Mouse (Mus musculus) embryonic facial prominence, embryonic 10.5 days (tissue): ENCODE data around the gene Hdac11. TPM values are rescaled to one million over a fixed set of nuclear protein-coding genes. Genes with fewer than 3 reads are reported as not detected.
A peak's percentile ranks its signal among the peaks of the same experiment; 100 is the strongest.

Experiments used
- DNase-seq: peaks from one replicate; pipeline ENCODE4 v3.0.0-alpha.2; 2017; ENCODE audit warnings: low spot score
- H3K27ac ChIP-seq: fragments of 300-500 bp; sonication (generic); replicated peaks from 2 replicates; pipeline ENCODE4 v1.5.1; 2016; ENCODE audit warnings: mild to moderate bottlenecking
- H3K27me3 ChIP-seq: fragments of 300-500 bp; sonication (generic); replicated peaks from 2 replicates; pipeline ENCODE4 v1.6.1; 2016; ENCODE audit warnings: low read depth, mild to moderate bottlenecking; ENCODE audit not compliant: poor library complexity, severe bottlenecking
- H3K36me3 ChIP-seq: fragments of 300-500 bp; sonication (generic); replicated peaks from 2 replicates; pipeline ENCODE4 v1.6.1; 2016; ENCODE audit warnings: mild to moderate bottlenecking, moderate library complexity
- H3K4me1 ChIP-seq: fragments of 300-500 bp; sonication (generic); 2 replicates; pipeline ENCODE4 v1.6.1; 2016
- H3K4me3 ChIP-seq: fragments of 300-500 bp; sonication (generic); 2 replicates; pipeline ENCODE4 v1.5.1; 2016; ENCODE audit warnings: mild to moderate bottlenecking, moderate library complexity
- H3K9me3 ChIP-seq: fragments of 300-500 bp; sonication (generic); 2 replicates; pipeline ENCODE4 v1.6.1; 2016; ENCODE audit warnings: mild to moderate bottlenecking
- WGBS: fragments of 180-500 bp; shearing (Covaris S2); methylation state at CpG from one replicate; pipeline ENCODE4 v1.1.7; 2016; 5-methylcytosine and 5-hydroxymethylcytosine counted together
- polyA plus RNA-seq: library from polyadenylated mRNA; unstranded; fragments of >200 nt; fragmentation: Nextera tagmentation; extraction: Ambion mirVana; gene quantifications from 2 replicates; pipeline ENCODE4 v1.2.1, GENCODE M21; 2016

Hdac11 gene
- polyA plus RNA-seq, result 8.6 and 9.8 TPM in 2 replicates

DNA sequence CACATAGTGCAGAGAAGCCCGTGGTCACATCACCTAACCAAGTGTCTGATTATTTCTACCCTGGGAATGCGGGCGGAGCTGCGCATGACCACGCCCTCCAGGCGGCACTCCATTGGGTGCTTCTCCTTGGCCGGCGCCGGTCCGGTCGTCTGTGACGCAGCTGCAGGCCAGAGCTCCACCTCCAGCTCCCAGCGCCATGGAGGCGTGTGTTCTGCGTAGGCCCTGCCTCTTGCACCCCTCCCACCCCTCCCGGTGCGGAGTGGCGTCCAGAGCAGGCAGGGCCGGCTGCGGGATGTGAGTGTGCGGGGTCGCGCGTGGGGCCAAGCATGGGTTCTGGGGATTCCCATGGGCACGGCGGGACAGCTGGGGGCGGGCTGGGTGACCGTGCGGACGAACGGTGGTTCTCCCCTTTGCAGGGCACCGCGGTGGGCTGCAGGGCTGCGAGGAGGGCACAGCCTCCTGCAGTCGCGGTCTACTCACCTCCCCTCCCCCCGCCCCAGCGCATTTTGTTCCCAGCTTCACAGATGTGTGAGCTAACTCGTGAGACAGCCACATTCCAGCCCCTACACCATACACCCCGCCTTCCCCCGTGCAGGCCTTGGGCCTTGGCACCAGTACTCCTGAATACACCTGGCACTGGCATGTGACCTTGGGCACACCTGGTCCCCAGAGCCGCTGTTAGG, at the start of gene Hdac11:
Gene Hdac11, plus strand, starts transcription at position 112 of the 683 bp plus-strand sequence.
- peak; percentile 94 for DNase-seq
- Histone ChIP-seq H3K27ac (peak within 1 kb of the TSS; percentile 92), H3K9me3 (no peaks in the 10 kb centered on the region), H3K4me1 (peaks cover 86% of the 10 kb centered on the region), H3K27me3 (0 out of 2 replicates have a peak, but pooled peaks cover 4% of the 10 kb centered on the region), H3K4me3 (peak within 1 kb of the TSS; percentile 76), H3K36me3 (peaks cover 6% of the 10 kb centered on the region)
- under 1% methylated on average over 42 of the region's 42 CpGs for WGBS

DNA sequence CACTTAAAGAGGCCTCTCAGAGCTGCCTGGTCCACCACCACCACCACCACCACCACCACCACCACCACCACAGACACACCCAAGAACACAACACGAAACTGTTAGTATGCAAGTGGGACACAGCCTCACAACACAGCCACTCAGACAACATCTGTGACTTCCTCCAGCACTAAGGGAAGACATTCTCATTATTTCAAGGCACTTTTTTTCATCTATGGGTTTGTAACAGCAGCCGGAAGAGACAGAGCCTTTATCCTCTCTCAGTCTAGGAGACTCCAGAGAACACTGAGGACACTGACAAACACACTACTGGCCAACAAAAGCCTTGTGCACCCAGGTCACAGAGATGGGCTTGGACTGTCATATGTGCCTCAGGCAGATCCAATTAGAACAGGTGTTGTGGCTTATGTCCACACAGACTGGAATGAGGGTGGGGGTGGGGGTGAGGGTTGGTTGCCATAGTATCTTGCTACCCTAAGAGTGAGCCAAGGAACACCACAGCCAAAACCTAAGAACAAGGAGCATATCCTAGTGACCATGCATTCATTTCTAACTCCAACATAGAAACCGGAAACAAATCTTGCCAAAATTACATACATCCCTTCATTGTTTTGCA, 48.1 kb upstream of the Hdac11 start:
- no peak overlapping the region for H3K4me3 ChIP-seq
- H3K4me1 ChIP-seq, result peaks cover 20% of the 10 kb centered on the region
- no peaks in the 10 kb centered on the region for H3K9me3 ChIP-seq
- H3K27ac ChIP-seq, result no peak overlapping the region
- 91% methylated on average over 3 of the region's 3 CpGs for WGBS
- no peak for DNase-seq
- no peaks in the 10 kb centered on the region for H3K27me3 ChIP-seq
- H3K36me3 ChIP-seq, result no peaks in the 10 kb centered on the region

- H3K27ac ChIP-seq, result no peak overlapping the region
- peaks cover 20% of the 10 kb centered on the region for H3K4me1 ChIP-seq
- H3K27me3 ChIP-seq, result no peaks in the 10 kb centered on the region
- H3K4me3 ChIP-seq, result no peak overlapping the region
- WGBS, result 91% methylated on average over 2 of the region's 2 CpGs
- no peak for DNase-seq
- no peaks in the 10 kb centered on the region for H3K36me3 ChIP-seq
- no peaks in the 10 kb centered on the region for H3K9me3 ChIP-seq
Observed at GRCm38 (mm10) chr6:91108917-91109450, 47.5 kb upstream of the Hdac11 start.

DNA sequence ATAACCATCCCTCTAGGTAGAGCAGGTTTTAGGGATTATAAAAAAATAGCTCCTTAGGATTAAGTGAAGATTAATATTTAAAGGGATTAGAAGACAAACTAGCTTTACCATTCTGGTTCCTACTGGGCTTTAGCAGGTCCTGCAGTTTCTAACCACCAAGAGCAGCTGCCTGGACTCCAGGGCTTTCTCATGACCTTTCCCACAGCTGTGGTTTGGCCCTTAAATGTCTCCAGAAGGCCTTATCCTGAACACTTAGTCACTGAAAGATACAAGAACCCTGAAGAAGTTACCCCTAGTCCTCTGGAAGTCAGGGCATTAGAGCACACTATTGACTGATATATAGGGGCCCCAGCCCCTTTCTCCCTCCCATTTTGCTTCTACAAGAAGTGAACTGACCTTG, 47.0 kb upstream of the Hdac11 start:
- 0 out of 2 replicates have a peak, but pooled peaks cover 2% of the 10 kb centered on the region for H3K27me3 ChIP-seq
- no peak overlapping the region for H3K27ac ChIP-seq
- H3K4me1 ChIP-seq, result peaks cover 18% of the 10 kb centered on the region
- H3K9me3 ChIP-seq, result no peaks in the 10 kb centered on the region
- no peaks in the 10 kb centered on the region for H3K36me3 ChIP-seq
- no peak for DNase-seq
- no peak overlapping the region for H3K4me3 ChIP-seq

DNA sequence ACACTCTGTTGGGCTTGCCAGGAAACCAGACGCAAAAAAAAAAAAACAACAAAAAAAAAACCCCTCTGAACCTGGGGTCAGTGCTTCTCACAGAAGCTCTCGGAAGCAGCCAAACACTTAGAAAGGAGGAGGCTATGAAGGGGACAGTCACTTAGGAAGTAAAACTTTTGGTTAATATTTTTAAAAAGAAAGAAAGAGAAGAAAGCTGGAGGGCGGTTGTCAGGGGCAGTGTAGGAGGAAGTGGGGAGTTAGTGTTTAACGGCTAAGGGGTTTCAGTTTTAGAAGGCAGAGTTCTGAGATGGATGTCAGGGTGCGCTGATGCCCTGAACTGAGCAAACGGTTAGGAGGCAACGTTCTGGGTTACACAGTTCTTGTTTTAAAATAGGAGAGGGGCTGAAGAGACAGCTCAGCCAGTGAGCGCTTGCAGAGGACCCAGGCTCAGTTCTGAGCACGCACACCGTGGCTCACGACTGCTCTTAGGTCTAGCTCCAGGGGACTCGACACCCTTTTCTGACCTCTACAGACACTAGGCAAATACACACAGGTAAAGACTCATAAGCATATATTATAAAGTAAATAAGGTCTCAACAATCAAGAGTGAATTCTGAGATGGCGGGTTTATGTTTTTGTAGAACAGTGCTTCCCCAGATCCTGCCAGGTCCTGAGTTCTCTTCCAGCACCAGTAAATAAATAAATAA, 46.0 kb upstream of the Hdac11 start:
- Histone ChIP-seq H3K27me3 (peaks cover 12% of the 10 kb centered on the region), H3K4me1 (peaks cover 18% of the 10 kb centered on the region), H3K36me3 (no peaks in the 10 kb centered on the region), H3K9me3 (no peaks in the 10 kb centered on the region), H3K27ac (no peak overlapping the region), H3K4me3 (no peak overlapping the region)
- no peak for DNase-seq
- 70% methylated on average over 13 of the region's 13 CpGs for WGBS

DNA sequence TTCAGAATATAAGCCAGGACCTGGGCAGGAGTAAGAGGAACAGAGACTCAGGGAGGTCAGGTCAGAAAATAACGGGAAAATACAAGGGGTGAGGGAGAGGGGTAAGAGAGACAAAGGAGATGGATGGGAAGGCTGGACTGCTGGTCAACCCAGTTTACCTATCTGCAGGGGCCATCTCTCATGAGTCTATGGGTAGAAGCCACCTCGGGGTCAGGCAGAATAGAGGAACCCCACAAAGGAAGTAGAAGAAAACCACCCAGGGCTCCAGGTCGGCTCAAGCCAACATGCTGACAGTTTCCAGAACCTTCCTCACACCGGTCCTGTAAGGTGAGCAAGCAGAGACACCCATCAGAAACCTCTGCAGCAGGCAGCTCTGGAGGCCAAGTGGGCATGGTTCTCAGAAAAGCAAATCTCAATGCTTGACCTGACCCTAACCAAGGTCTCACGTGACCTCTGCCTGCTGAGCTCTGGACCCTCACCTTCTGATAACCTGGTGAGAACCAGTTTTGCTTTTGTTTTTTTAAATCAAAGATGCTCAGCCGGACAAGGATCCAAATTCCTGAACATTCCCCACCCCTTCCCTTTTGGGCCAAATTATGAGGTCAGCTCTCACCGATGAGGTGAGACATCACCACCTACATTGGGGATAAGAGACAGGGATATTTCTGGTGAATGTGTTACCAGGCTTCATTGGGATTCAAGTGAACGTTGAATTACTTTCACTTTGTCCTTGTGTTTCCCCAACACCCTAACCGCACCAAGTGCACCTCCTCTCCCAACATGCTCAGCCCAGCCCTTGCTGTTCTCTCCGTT, 45.1 kb upstream of the Hdac11 start:
- Histone ChIP-seq H3K4me1 (peaks cover 26% of the 10 kb centered on the region), H3K36me3 (no peaks in the 10 kb centered on the region), H3K27ac (no peak overlapping the region), H3K9me3 (no peaks in the 10 kb centered on the region), H3K4me3 (no peak overlapping the region), H3K27me3 (peaks cover 21% of the 10 kb centered on the region)
- DNase-seq, result no peak
- 87% methylated on average over 10 of the region's 10 CpGs for WGBS

GRCm38 (mm10) chr6:91111954-91112252, 44.6 kb upstream of the Hdac11 start:
- no peaks in the 10 kb centered on the region for H3K36me3 ChIP-seq
- DNase-seq, result no peak
- no peak overlapping the region for H3K27ac ChIP-seq
- peaks cover 31% of the 10 kb centered on the region for H3K4me1 ChIP-seq
- no peaks in the 10 kb centered on the region for H3K9me3 ChIP-seq
- no peak overlapping the region for H3K4me3 ChIP-seq
- H3K27me3 ChIP-seq, result peaks cover 24% of the 10 kb centered on the region
- WGBS, result 93% methylated on average over 3 of the region's 3 CpGs

- H3K36me3 ChIP-seq, result no peaks in the 10 kb centered on the region
- no peak overlapping the region for H3K27ac ChIP-seq
- H3K9me3 ChIP-seq, result no peaks in the 10 kb centered on the region
- H3K4me3 ChIP-seq, result no peak overlapping the region
- peaks cover 40% of the 10 kb centered on the region for H3K4me1 ChIP-seq
- 55% methylated on average over 2 of the region's 2 CpGs for WGBS
- peaks cover 40% of the 10 kb centered on the region for H3K27me3 ChIP-seq
- no peak for DNase-seq
Observed at GRCm38 (mm10) chr6:91114716-91115115, 41.7 kb upstream of the Hdac11 start.

DNA sequence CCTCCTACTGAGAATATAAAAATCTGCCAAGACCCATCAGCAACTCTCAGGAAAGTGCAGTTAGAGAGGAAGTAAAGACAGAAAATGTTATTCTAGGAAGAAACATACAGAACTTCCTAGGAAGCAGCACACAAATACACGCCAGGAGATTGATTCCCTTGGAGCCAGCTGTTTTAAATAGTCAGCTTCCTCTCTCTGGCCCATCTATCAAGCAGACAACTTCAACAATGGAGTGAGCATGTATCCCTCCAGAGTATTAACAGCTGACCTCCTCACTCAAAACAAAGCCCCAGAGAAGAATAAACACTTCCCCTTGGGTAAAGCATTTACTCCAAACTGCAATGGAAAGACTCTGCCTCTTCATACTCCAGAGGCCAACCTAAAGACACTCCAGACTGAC, 41.3 kb upstream of the Hdac11 start:
- 47% methylated on average over 1 of the region's 1 CpGs for WGBS
- H3K4me3 ChIP-seq, result peak overlapping the region; percentile 69; the same call in 1 of the 2 replicates
- DNase-seq, result no peak

GRCm38 (mm10) chr6:91115863-91116243, 40.6 kb upstream of the Hdac11 start:
- Histone ChIP-seq H3K4me3 (peak overlapping the region; percentile 69), H3K4me1 (peaks cover 35% of the 10 kb centered on the region), H3K36me3 (no peaks in the 10 kb centered on the region), H3K27ac (peak overlapping the region; percentile 83), H3K27me3 (peaks cover 40% of the 10 kb centered on the region), H3K9me3 (no peaks in the 10 kb centered on the region)
- 27% methylated on average over 4 of the region's 4 CpGs for WGBS
- peak; percentile 11 for DNase-seq

More for the DNA sequence above, 41.3 kb upstream of the Hdac11 start:
- Histone ChIP-seq H3K9me3 (no peaks in the 10 kb centered on the region), H3K36me3 (no peaks in the 10 kb centered on the region), H3K27ac (no peak overlapping the region), H3K27me3 (peaks cover 40% of the 10 kb centered on the region), H3K4me1 (peaks cover 40% of the 10 kb centered on the region)

- Histone ChIP-seq H3K27ac (peak within 1 kb of the TSS; percentile 83), H3K36me3 (no peaks in the 10 kb centered on the region), H3K4me1 (peaks cover 35% of the 10 kb centered on the region), H3K9me3 (peaks cover 4% of the 10 kb centered on the region; the same call in 1 of the 2 replicates), H3K27me3 (peaks cover 40% of the 10 kb centered on the region), H3K4me3 (peak within 1 kb of the TSS; percentile 69)
- DNase-seq, result peak; percentile 91
- WGBS, result under 1% methylated on average over 93 of the region's 93 CpGs
Observed at GRCm38 (mm10) chr6:91116244-91117145, 40.0 kb upstream of the Hdac11 start, which contains the start of gene Nup210. Gene Nup210 (minus strand): TSS chr6:91116829.
